Mouse (Mus musculus) kidney, adult 10 weeks (tissue): ENCODE measurements around the gene Trpc5os. TPM values are rescaled to one million over a fixed set of nuclear protein-coding genes. Genes with fewer than 3 reads are reported as not detected.

Experiments
- polyA plus RNA-seq: library from polyadenylated mRNA; stranded (reverse); fragments of 350-450 nt; fragmentation: Illumina TruSeq; extraction: RNeasy Lipid Tissue Mini Kit (QIAGEN cat#74804); gene quantifications from one replicate; pipeline ENCODE4 v1.2.3, GENCODE M21; 2014; ENCODE audit warnings: low read depth, low replicate concordance

Gene Trpc5os
- polyA plus RNA-seq, result not detected

GRCm38 (mm10) chrX:144456281-144456680, at the start of gene Trpc5os:
Gene Trpc5os (plus strand): TSS chrX:144456581.

Other genes starting within 250 kb of the Trpc5os start
- gene Alg13, start 138.8 kb upstream of the Trpc5os start, polyA plus RNA-seq, result 18.6 TPM
- 0.16 TPM for gene Trpc5, start 231.6 kb downstream of the Trpc5os start, polyA plus RNA-seq
- 2.0 TPM for gene Rtl4, start 232.3 kb downstream of the Trpc5os start, polyA plus RNA-seq